Mouse (Mus musculus): ENCODE measurements around the gene Dpp9. TPM values are rescaled to one million over a fixed set of nuclear protein-coding genes. Genes with fewer than 3 reads are reported as not detected.

Dpp9 gene
- polyA plus RNA-seq, 1 experiment from 2014 or later = 33.6 TPM

- Histone ChIP-seq H3K9me3 (no peaks in the 10 kb centered on the region), H3K4me1 (peaks cover 49% of the 10 kb centered on the region), H3K27ac (peak within 1 kb of the TSS; percentile 96), H3K36me3 (peaks cover 32% of the 10 kb centered on the region), H3K9ac (peak within 1 kb of the TSS; percentile 51), H3K27me3 (no peaks in the 10 kb centered on the region), H3K4me3 (peak within 1 kb of the TSS; percentile 66), H3K4me2 (peak within 1 kb of the TSS; percentile 96)
- WGBS = under 1% methylated on average over 28 of the region's 28 CpGs
- peak; percentile 93 for ATAC-seq (ENCODE audit: insufficient number of reproducible peaks, low FRiP score, low TSS enrichment, low read depth)
Observed at GRCm38 (mm10) chr17:56256239-56256881, 37.7 kb upstream of the Dpp9 start, which contains the start of gene Fem1a. TSS of gene Fem1a (plus strand) at chr17:56256810.

DNA sequence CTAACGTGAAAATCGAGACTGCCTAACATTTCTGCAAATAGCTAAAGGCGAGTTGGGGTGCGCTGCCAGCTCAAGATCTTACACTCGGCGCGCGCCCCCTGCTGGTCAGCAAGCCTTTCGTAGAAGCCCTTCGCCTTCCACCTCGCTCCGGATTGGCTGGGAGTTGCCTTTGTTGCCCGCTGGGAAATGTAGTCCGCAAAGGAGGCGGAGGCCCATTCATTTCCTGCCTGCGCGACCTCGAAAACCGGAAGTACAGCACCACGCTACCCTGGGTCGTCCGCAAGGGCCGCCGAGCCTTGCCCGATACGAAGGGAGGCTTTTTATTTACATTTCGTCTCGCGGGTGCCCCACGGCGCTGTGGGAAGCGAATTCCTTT is 37.1 kb upstream of the Dpp9 start:
- WGBS = under 1% methylated on average over 32 of the region's 32 CpGs
- Histone ChIP-seq H3K36me3 (peaks cover 27% of the 10 kb centered on the region), H3K4me3 (peak overlapping the region; percentile 66), H3K27me3 (no peaks in the 10 kb centered on the region), H3K4me2 (peak overlapping the region; percentile 62), H3K4me1 (peaks cover 47% of the 10 kb centered on the region), H3K9me3 (no peaks in the 10 kb centered on the region), H3K9ac (no peak overlapping the region), H3K27ac (peak overlapping the region; percentile 96)
- peak; percentile 89 for ATAC-seq (ENCODE audit: insufficient number of reproducible peaks, low FRiP score, low TSS enrichment, low read depth)

DNA sequence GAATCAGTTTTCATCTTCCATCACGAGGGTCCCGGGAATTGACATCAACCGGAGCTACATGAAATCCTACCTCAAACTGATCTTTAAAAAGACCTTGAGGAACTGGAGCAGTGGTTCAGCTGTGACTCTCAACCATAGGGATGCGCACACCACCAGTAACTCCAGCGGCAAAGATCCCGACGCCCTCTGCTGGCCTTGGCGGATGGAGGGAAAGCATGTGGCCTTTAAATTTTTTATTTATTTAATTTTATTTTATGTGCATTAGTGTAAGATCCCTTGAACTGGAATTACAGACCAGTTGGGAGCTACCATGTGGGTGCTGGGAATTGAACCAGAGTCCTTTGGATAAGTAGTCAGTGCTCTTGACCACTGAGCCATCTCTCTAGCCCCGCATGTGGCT is 36.7 kb upstream of the Dpp9 start:
- H3K9me3 ChIP-seq = no peaks in the 10 kb centered on the region
- H3K4me2 ChIP-seq = peak overlapping the region; percentile 34
- 0 out of 2 replicates have a peak, but pooled peaks have one; percentile 12 for ATAC-seq (ENCODE audit: insufficient number of reproducible peaks, low FRiP score, low TSS enrichment, low read depth)
- peaks cover 44% of the 10 kb centered on the region for H3K4me1 ChIP-seq
- no peaks in the 10 kb centered on the region for H3K27me3 ChIP-seq
- WGBS = 16% methylated on average over 9 of the region's 9 CpGs
- peak overlapping the region; percentile 83 for H3K27ac ChIP-seq
- no peak overlapping the region for H3K9ac ChIP-seq
- H3K36me3 ChIP-seq = peaks cover 23% of the 10 kb centered on the region
- peak overlapping the region; percentile 66; the same call in 1 of the 2 replicates for H3K4me3 ChIP-seq

GRCm38 (mm10) chr17:56254695-56255094 is 36.0 kb upstream of the Dpp9 start:
- no peak for ATAC-seq (ENCODE audit: insufficient number of reproducible peaks, low FRiP score, low TSS enrichment, low read depth)
- Histone ChIP-seq H3K9me3 (no peaks in the 10 kb centered on the region), H3K4me1 (peaks cover 37% of the 10 kb centered on the region), H3K9ac (no peak overlapping the region), H3K4me2 (no peak overlapping the region), H3K27me3 (no peaks in the 10 kb centered on the region), H3K4me3 (no peak overlapping the region), H3K36me3 (peaks cover 16% of the 10 kb centered on the region), H3K27ac (no peak overlapping the region)
- 79% methylated on average over 4 of the region's 4 CpGs for WGBS

- no peak overlapping the region for H3K9ac ChIP-seq
- WGBS = 23% methylated on average over 6 of the region's 6 CpGs
- no peak overlapping the region for H3K27ac ChIP-seq
- no peak overlapping the region for H3K4me2 ChIP-seq
- no peaks in the 10 kb centered on the region for H3K9me3 ChIP-seq
- H3K27me3 ChIP-seq = no peaks in the 10 kb centered on the region
- H3K36me3 ChIP-seq = no peaks in the 10 kb centered on the region
- H3K4me3 ChIP-seq = no peak overlapping the region
- ATAC-seq (ENCODE audit: insufficient number of reproducible peaks, low FRiP score, low TSS enrichment, low read depth) = no peak
- H3K4me1 ChIP-seq = peaks cover 12% of the 10 kb centered on the region; the same call in 1 of the 2 replicates
Observed at GRCm38 (mm10) chr17:56251136-56251829, 32.6 kb upstream of the Dpp9 start.

GRCm38 (mm10) chr17:56245608-56246007 is 26.9 kb upstream of the Dpp9 start:
- Histone ChIP-seq H3K4me2 (no peak overlapping the region), H3K36me3 (no peaks in the 10 kb centered on the region), H3K4me3 (no peak overlapping the region), H3K9ac (no peak overlapping the region), H3K27ac (no peak overlapping the region), H3K9me3 (no peaks in the 10 kb centered on the region), H3K4me1 (0 out of 2 replicates have a peak, but pooled peaks cover 2% of the 10 kb centered on the region), H3K27me3 (peaks cover 11% of the 10 kb centered on the region)
- 55% methylated on average over 7 of the region's 7 CpGs for WGBS
- ATAC-seq (ENCODE audit: insufficient number of reproducible peaks, low FRiP score, low TSS enrichment, low read depth) = no peak

GRCm38 (mm10) chr17:56241541-56242401 is 23.1 kb upstream of the Dpp9 start:
- no peak overlapping the region for H3K9ac ChIP-seq
- no peak overlapping the region for H3K27ac ChIP-seq
- 0 out of 2 replicates have a peak, but pooled peaks cover 2% of the 10 kb centered on the region for H3K4me1 ChIP-seq
- peaks cover 11% of the 10 kb centered on the region for H3K27me3 ChIP-seq
- 1% methylated on average over 33 of the region's 33 CpGs for WGBS
- H3K4me2 ChIP-seq = no peak overlapping the region
- H3K4me3 ChIP-seq = no peak overlapping the region
- ATAC-seq (ENCODE audit: insufficient number of reproducible peaks, low FRiP score, low TSS enrichment, low read depth) = peak; percentile 19; the same call in 1 of the 2 replicates
- H3K36me3 ChIP-seq = no peaks in the 10 kb centered on the region
- no peaks in the 10 kb centered on the region for H3K9me3 ChIP-seq

GRCm38 (mm10) chr17:56233818-56234469 is 15.2 kb upstream of the Dpp9 start:
- WGBS = 4% methylated on average over 14 of the region's 14 CpGs
- no peak for ATAC-seq (ENCODE audit: insufficient number of reproducible peaks, low FRiP score, low TSS enrichment, low read depth)
- no peaks in the 10 kb centered on the region for H3K9me3 ChIP-seq
- H3K36me3 ChIP-seq = no peaks in the 10 kb centered on the region
- H3K4me1 ChIP-seq = peaks cover 3% of the 10 kb centered on the region; the same call in 1 of the 2 replicates
- H3K4me3 ChIP-seq = no peak overlapping the region
- H3K27me3 ChIP-seq = peaks cover 9% of the 10 kb centered on the region; the same call in 1 of the 2 replicates
- H3K27ac ChIP-seq = no peak overlapping the region
- no peak overlapping the region for H3K4me2 ChIP-seq
- H3K9ac ChIP-seq = no peak overlapping the region

DNA sequence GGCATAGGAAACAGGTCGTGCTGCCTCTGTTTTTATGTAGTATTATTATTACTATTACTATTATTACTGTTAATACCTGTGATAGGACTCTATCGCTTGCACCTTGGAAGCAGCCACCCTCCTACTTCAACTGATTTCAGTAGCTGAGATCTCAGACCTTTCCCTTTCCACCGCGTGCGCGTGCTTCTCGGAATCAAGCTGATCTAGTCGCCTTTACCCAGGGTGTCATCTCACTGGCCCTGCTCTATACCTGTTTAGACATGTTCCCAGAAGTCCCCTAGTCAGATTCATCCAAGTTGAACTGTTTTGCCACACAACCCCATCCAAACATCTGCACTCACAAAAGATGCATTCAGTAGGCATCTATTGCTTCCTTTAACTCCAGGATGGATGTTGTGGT is 14.7 kb upstream of the Dpp9 start:
- no peak overlapping the region for H3K9ac ChIP-seq
- no peak for ATAC-seq (ENCODE audit: insufficient number of reproducible peaks, low FRiP score, low TSS enrichment, low read depth)
- H3K27me3 ChIP-seq = peaks cover 9% of the 10 kb centered on the region; the same call in 1 of the 2 replicates
- no peak overlapping the region for H3K4me2 ChIP-seq
- H3K4me1 ChIP-seq = peaks cover 3% of the 10 kb centered on the region; the same call in 1 of the 2 replicates
- H3K36me3 ChIP-seq = no peaks in the 10 kb centered on the region
- no peak overlapping the region for H3K27ac ChIP-seq
- no peak overlapping the region for H3K4me3 ChIP-seq
- H3K9me3 ChIP-seq = no peaks in the 10 kb centered on the region
- WGBS = 45% methylated on average over 8 of the region's 8 CpGs

- 60% methylated on average over 10 of the region's 10 CpGs for WGBS
- no peaks in the 10 kb centered on the region for H3K9me3 ChIP-seq
- ATAC-seq (ENCODE audit: insufficient number of reproducible peaks, low FRiP score, low TSS enrichment, low read depth) = no peak
Observed at GRCm38 (mm10) chr17:56229943-56230342, 11.2 kb upstream of the Dpp9 start.

GRCm38 (mm10) chr17:56226566-56226965 is 7.9 kb upstream of the Dpp9 start:
- no peaks in the 10 kb centered on the region for H3K27me3 ChIP-seq
- 78% methylated on average over 3 of the region's 3 CpGs for WGBS
- no peak overlapping the region for H3K4me3 ChIP-seq
- H3K27ac ChIP-seq = no peak overlapping the region
- no peak overlapping the region for H3K4me2 ChIP-seq
- no peaks in the 10 kb centered on the region for H3K36me3 ChIP-seq
- no peaks in the 10 kb centered on the region for H3K4me1 ChIP-seq
- no peaks in the 10 kb centered on the region for H3K9me3 ChIP-seq
- no peak for ATAC-seq (ENCODE audit: insufficient number of reproducible peaks, low FRiP score, low TSS enrichment, low read depth)
- no peak overlapping the region for H3K9ac ChIP-seq

More at GRCm38 (mm10) chr17:56229943-56230342, 11.2 kb upstream of the Dpp9 start:
- no peak overlapping the region for H3K27ac ChIP-seq
- H3K36me3 ChIP-seq = no peaks in the 10 kb centered on the region
- no peak overlapping the region for H3K9ac ChIP-seq
- H3K4me2 ChIP-seq = no peak overlapping the region
- no peak overlapping the region for H3K4me3 ChIP-seq
- 0 out of 2 replicates have a peak, but pooled peaks cover 6% of the 10 kb centered on the region for H3K27me3 ChIP-seq
- peaks cover 3% of the 10 kb centered on the region; the same call in 1 of the 2 replicates for H3K4me1 ChIP-seq
